Mouse (Mus musculus): Measurements from ENCODE around the gene Speer1. TPM values are rescaled to one million over a fixed set of nuclear protein-coding genes. Genes with fewer than 3 reads are reported as not detected.
"Not testable (repeated sequence)": the region's sequence is repeated elsewhere in the genome, so short reads cannot be mapped to it uniquely, and the experiment has no call there.

Speer1 gene
- not detected in 2 replicates for polyA plus RNA-seq (2014; fragmentation: Nextera tagmentation; extraction: Ambion mirVana)

DNA sequence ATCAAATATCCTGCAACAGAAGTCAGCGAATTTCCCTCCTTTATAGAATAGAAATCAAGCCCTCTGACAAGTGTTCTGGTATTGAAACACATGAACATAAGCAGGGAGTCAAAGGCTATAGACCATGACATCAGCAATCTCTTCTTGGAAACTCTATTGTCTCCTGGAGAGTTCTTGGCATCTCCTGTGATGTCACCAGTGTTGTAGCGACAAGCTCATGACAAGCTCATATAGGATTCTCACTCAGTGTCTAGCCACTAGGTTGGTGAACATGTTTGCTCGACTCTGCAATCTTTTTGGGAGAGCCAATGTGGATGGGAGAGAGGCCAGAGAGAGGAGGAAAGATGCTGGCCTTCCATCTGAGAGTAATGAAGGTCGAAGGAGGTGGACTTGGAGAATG lies at the start of gene Speer1:
Gene Speer1, plus strand, starts transcription at position 301 of the 400 bp plus-strand sequence.
- H3K36me3 ChIP-seq (ENCODE audit: insufficient read depth); H3K4me2 ChIP-seq; H3K9me3 ChIP-seq (ENCODE audit: low read depth, low read length); ATAC-seq (ENCODE audit: insufficient read depth); DNase-seq; H3K27ac ChIP-seq (ENCODE audit: low read depth); H3K9ac ChIP-seq; H3K27me3 ChIP-seq (ENCODE audit: insufficient read depth, low read length); H3K4me3 ChIP-seq (ENCODE audit: low read depth, low read length); H3K4me1 ChIP-seq (ENCODE audit: insufficient read depth): not testable (repeated sequence)
- WGBS: 88% methylated on average over 1 of the region's 4 CpGs

Other genes starting within 250 kb of the Speer1 start
- gene Gm8879, start 213.9 kb upstream of the Speer1 start, polyA plus RNA-seq (2014; fragmentation: Nextera tagmentation; extraction: Ambion mirVana): not detected in 2 replicates
- not detected in 2 replicates for gene Gm5861, start 158.4 kb upstream of the Speer1 start, polyA plus RNA-seq (2014; fragmentation: Nextera tagmentation; extraction: Ambion mirVana)
- gene Gm8890, start 85.5 kb upstream of the Speer1 start, polyA plus RNA-seq (2014; fragmentation: Nextera tagmentation; extraction: Ambion mirVana): not detected in 2 replicates
- gene Gm8897, start 74.9 kb downstream of the Speer1 start, polyA plus RNA-seq (2014; fragmentation: Nextera tagmentation; extraction: Ambion mirVana): not detected in 2 replicates
- not detected in 2 replicates for gene Gm8906, start 161.2 kb downstream of the Speer1 start, polyA plus RNA-seq (2014; fragmentation: Nextera tagmentation; extraction: Ambion mirVana)